Mouse (Mus musculus): ENCODE measurements around the gene Gm12695.

GRCm38 (mm10) chr4:96683474-96683873 lies 101.5 kb downstream of the Gm12695 start:
- TF ChIP-seq POLR2A (IDR thresholded peaks at IDR 0.05; ENCODE audit: control insufficient read depth, extremely low read depth, insufficient read depth, low read length, poor library complexity) (no peak), CTCF (IDR thresholded peaks at IDR 0.05; ENCODE audit: borderline replicate concordance, control insufficient read depth, extremely low read depth, insufficient read depth, low read length, poor library complexity) (no peak)
